Mouse (Mus musculus) layer of hippocampus, adult 18-20 months (tissue): ENCODE data around the gene Rbm45. TPM values are rescaled to one million over a fixed set of nuclear protein-coding genes. Genes with fewer than 3 reads are reported as not detected.

Experiments used
- DNase-seq, 2 experiments: peaks; one replicate each; pipeline ENCODE4 v3.0.0; 2022; ENCODE audit warnings: low spot score in 2 of 2
- long read RNA-seq: library from polyadenylated mRNA; stranded (forward); transcript quantifications from one replicate; pipeline ENCODE4 v2.0.0, GENCODE M21; 2021
- total RNA-seq, 2 experiments: library from RNA; stranded (reverse); gene quantifications; 2 replicates each; pipeline ENCODE4 v1.2.3; 2021

Gene Rbm45
- total RNA-seq = 10 to 100 TPM; 42.5 to 45.6 TPM
- long read RNA-seq, transcript Rbm45-201 (10 exons, 1,898 nt) = major isoform, 12 of 15 reads
- long read RNA-seq, partial matches to known transcripts = 0 of 15 reads
- long read RNA-seq, other reads (novel, unspliced or antisense) = 3 of 15 reads

DNA sequence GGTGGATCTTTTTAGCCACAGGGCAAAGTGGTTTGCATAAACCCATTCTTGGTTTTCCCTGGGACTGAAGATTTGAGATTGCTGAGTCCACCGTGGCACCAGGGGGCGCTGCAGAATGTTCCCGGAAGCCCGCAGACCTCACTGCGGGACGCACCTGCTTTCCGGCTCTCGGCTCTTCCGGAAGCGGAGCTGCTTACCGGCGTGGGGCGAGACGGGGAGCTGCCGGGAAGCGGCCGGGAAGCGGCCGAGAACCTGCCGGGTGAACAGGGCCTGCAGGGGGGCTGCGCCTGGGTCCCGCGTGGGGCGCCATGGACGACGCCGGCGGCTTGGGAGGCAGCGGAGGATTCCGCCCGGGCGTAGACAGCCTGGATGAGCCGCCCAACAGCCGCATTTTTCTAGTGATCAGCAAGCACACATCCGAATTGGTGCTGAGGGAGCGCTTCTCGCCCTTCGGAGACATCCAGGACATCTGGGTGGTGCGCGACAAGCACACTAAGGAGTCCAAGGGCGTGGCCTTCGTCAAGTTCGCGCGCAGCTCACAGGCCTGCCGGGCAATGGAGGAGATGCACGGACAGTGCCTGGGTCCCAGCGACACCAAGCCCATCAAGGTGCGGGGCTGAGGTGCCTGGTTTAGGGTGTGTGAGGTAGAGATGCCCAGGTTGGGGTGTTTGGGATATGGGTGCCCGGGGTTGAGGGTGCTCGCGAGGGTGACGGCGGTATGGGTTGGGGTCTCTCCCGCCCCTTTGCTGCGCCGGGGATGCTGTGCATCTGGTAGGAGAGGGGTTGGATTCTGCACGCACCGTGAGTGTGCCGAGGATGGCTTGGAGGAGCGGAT is at the start of gene Rbm45:
Rbm45 (plus strand) TSS at position 164 of the 835 bp plus-strand sequence.
- peak; percentile 79 to 91 for DNase-seq

DNA sequence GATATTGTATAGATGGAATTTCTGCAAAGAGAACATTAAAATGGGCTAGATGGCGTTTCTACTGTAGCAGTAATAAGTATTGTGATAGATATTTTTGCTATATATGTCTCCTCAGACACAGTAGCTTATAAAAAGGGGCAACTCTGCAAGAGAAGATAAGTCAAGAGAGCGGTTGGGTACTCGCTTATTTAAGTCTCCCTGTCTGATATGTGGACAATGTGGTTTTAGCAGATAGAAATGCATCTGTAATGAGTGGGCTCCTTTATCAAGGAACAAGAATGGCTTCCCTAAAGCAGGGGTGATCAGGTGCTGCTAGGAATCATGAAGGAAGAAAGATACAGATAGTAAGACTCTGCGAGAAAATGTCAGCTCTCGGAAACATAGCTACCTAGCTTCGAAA is 49.4 kb upstream of the Rbm45 start:
- no peak for DNase-seq

DNA sequence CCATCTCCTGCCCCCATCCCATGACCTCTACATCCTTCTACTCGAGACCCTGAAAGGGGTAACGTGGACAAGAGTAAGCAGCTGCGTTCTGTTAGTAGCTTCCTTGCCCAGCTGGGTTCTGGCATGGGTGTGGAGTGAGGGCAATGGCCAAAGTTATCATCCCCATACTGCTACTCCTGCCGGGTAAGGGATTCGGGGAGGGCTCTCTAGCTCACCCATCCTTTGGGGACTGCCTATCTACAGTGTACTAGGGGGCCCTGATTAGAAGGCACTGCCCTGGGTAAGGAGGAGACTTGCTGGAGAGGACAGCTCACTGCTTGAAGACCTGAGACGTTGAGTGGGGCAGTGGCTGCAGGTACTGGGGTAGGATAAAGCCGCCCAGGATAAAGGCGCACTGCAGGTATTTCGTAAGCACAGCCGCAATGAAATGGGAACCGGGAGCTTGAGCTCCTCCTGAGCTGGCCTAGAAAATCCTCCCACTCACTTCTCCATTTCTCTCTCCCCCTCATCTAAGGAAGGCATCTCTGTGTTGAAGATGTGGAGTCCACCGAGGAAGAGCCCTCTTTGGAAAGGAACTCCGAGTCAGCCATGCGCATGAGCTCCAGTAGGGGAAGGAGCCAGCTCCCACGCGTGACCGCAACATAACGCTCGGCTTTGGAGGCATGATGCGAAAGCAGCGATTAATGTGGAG is 46.5 kb upstream of the Rbm45 start:
- DNase-seq = no peak

DNA sequence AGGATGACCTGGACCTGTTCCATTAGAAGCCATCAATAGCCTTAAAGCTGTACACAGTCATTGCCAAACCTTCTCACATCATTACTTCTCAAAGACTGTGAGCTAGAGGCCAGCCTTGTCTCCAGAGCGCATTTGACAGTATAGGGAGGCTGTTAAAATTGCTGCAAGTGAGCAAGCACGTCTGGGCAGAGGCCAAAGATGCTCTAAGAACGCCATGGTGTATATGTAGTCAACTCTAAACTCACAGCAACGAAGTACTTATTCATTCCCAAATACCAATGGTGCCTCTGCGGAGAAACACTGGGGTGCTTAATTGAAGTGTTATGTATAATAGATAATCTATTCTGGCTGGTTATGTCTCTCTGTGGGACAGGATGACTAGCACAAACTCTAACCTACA is 45.3 kb upstream of the Rbm45 start:
- DNase-seq = no peak

DNA sequence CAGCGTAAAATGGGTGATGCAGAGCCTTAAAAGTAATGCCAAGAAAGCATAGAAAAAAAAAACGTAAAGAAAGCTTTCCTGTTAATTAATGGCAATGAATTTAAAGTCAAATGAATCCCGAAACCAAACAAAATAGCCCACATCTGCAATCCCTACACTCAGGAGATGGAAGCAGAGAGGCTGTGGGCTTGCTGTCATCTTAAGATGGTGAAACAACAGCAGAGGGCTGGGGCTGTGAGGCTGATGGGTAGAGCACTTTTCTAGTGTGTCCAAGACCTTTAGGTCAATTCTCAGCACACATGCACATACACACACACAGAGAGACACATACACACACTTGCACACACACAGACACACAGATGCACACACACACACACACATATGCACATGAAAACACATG is 43.6 kb upstream of the Rbm45 start:
- no peak for DNase-seq

DNA sequence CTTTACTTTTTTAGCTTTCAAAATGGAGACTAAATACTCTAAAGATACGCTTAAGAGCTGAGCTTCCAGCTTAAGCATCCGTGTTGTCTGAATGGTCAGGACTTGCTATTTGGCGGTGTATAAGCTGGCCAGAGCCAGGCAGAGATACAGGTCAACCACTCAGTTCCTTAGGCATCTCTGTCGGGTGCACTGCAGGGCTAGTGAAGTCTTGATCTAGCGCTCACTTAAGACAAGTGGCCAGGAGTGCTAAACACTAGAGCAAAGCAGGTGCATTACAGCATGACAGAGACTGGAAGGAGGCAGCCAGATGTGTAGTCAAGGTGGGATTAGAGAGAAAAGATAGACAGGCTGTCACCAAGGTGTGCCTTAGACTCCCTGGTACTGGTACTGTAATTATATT is 39.7 kb upstream of the Rbm45 start:
- DNase-seq = no peak

DNA sequence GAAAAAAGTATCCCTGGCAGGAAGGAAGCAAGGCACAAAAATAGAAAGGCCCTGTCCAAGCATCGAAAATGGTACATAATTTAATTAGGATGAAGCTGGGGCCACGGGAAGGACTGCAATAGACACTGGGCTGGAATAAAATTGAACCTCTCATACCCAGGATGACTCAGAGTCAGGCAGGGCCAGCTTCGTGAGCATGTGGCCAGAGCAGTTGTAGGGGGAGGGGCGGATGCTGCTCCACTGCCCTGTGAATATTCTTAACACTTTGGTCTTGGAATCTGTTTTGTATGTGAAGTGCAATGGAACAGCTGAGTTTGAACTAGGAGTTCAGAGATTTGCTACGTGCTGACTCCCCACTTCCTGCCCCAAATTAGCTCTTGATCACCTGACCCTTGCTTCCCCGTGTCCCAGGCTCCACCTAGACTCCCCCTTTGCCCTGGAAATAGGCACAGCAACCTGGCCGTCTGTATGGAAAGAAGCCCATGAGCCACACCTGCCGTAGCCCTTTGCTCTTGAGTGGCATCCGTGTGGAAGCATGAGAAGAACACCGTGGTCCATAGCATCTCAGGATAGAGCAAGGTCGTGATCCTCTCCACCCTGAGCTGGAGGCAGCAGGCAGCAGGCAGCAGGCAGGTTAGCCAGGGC is 37.5 kb upstream of the Rbm45 start:
- no peak for DNase-seq

DNA sequence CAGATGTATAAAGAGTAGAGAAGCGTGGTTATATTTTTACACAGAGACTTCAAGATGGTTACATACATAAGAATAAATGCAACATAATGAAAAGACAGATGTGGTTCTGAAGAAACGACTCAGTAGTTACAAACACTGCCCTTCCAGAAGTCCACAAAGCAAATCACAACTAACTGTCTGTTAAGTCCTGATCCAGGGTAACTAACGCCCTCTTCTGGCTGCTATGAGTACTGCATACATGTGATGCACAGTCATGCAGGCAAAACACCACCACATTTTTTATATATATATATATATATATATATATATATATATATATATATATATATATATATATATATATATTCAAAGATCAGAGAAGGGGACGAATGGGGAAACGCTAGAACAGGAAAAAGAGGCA is 35.2 kb upstream of the Rbm45 start:
- DNase-seq = no peak

DNA sequence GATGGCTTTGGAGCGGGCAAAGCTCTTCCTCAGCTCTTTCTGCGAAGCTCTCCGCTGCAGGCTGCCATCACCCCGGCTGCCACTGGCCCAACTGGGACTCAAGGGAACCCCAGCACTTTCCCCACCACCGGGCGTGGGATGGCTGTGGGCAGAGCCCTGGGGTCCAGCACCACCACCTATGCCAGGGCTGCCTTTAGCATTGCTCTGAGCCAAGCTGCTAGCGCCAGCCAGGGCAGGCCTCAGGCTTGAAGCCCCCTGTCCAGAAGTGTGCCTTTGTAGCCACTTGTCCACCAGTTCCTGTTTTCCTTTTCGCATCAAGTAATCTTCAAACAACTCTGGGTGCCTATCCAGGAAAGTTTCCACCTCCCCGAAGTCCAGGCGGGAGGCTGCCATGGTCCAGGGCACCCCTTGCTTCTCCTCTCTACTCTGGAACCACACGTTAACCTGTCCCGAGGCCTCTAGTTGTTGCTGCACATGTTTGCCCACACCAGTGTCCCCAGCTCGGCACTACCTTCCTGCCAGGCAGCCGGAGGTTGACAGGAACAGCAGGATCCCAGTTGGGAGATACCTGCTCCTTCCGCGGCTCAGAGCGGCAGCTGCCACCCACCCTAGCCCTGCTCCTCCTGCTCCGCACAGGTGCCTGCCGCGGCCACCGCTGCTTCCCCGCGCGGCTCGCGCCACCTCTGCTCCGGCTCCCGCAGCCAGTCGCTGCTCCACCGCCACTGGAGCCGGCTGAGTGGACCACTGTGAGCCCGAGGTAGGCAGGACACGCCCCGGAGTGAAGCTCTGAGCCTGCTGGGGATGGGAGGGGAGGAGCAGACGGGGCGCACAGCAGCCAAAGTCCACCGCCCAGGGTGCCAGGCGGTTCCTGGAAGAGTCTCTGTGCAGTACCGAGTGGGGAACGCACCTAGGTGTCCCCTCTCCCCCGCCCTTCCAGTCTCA is 31.3 kb upstream of the Rbm45 start, which contains the start of gene Pde11a:
Pde11a (minus strand) TSS at position 560 of the 942 bp plus-strand sequence.
- no peak for DNase-seq

DNA sequence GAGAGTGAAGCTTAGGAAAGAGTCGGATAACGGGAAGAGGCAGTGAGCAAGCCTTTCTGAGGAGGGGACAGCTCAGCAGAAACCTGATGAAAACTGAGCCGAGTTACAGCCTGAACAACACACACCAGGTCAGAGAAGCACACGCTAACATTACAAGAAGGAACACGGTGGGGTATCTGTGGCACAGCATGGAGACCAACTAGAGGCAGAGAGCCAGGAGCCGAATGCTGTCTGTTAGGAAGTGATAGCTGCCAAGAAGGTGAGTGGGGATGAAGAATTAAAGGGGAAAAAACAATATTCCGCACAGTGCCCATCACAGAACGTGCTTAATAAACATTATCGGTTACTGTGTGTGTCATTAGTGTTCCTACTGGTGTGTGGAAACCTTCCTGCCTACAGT is 27.6 kb upstream of the Rbm45 start:
- no peak for DNase-seq

DNA sequence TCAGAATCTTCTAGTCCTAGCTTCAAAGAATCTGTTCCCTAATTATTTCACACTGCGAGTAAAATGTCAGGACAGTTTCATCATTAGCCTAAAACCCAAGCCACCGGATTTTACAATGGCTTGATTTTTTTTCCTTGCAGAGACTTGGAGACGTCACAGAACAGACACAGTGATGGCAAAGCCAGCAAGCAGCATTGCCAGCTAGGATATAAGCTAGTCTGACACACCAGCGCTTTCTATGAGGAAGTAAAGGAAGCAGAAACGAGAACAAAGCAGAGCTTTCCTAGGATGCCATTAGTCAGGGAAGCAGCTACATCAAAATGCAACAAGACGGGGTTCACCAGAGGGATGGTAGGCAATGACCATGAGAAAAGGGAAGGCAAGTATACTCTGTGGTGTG is 21.9 kb upstream of the Rbm45 start:
- DNase-seq = no peak

DNA sequence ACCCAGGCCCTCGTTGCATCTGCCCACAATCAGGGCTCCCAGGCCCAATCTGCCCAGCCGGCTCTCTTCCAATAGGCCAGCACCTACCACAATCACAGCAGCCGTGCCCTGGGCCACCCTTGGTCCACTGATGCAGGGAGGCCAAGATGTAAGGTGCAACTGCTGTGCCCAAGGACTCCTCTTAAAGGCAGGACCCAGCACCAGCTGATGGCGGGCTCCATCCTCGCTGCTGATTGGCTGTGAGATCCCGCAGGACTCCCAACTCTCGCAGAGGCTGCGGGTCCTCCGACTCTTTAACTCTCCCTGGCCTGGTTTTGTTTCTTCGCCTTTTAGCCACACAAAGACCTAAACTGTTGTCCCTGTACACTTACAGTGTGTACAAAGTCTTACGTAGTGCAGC is 9.6 kb upstream of the Rbm45 start, which contains the start of gene Cyct:
Cyct (minus strand) TSS at position 225 of the 400 bp plus-strand sequence.
- DNase-seq = no peak

DNA sequence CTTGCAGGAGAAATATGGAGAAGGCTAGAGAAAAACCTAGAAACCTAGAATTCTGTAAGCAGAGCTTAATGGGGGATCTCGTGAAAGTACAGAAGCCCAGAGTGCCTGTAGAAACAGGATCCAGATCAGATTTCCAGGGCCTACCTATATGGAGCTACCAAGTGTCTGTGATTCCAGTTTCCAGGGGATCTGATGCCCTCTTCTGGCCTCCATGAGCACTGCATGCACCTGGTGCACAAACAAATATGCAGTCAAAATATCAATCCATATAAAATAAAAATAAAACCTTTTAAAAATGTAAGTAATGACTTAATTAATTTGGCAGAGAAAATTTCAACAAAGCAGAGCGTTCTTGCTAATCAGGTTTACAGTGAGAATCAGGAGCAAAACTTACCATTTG is 7.7 kb upstream of the Rbm45 start:
- peak in 1 of 2 experiments; percentile 28 for DNase-seq

DNA sequence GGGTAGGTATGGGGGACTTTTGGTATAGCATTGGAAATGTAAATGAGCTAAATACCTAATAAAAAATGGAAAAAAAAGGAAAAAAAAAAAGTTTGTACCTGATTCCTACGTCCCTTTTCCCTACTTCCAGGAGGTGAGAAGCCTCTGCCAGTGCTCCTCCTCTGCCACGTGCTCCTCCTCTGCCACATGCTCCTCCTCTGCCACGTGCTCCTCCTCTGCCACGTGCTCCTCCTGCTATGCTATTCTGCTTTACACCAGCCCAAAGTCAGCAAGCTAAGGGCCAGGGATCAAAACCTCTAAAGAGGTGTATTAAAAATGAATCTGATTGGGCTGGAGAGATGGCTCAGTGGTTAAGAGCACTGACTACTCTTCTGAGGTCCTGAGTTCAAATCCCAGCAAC is 4.0 kb upstream of the Rbm45 start:
- no peak for DNase-seq

DNA sequence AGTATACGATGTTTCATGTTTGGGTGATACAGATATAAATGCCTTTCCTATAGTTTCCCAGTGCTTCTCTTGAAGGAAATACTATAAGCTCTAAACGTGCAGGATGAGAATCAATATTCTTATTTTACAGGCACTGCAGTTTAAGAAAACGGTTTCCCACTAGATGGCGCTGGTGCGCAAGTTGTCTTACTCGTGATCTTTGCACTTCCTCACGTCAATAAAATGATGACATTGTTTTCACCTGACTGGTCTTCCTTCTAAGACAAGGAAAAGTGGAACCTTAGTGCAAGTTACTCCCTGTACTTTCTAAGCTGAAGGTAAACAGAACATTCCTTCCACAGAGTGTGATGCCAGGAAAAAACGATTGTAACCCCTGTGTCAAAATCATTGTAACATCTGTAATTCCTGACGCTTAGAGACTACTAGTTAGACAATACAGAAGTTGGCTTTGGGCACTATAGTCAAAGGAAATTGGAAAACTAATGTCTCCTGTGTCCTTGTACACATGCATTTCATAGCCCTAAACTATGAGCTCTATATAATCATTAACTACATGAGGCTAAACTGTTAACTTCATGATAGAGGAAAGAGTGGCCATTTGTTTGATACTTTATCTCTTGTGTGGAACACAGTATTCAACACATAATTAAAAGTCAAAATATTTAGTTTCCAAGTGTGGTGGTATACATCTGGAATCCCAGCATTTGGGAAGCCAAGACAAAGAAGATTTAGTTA is 2.4 kb upstream of the Rbm45 start:
- DNase-seq = peak; percentile 62 to 89

DNA sequence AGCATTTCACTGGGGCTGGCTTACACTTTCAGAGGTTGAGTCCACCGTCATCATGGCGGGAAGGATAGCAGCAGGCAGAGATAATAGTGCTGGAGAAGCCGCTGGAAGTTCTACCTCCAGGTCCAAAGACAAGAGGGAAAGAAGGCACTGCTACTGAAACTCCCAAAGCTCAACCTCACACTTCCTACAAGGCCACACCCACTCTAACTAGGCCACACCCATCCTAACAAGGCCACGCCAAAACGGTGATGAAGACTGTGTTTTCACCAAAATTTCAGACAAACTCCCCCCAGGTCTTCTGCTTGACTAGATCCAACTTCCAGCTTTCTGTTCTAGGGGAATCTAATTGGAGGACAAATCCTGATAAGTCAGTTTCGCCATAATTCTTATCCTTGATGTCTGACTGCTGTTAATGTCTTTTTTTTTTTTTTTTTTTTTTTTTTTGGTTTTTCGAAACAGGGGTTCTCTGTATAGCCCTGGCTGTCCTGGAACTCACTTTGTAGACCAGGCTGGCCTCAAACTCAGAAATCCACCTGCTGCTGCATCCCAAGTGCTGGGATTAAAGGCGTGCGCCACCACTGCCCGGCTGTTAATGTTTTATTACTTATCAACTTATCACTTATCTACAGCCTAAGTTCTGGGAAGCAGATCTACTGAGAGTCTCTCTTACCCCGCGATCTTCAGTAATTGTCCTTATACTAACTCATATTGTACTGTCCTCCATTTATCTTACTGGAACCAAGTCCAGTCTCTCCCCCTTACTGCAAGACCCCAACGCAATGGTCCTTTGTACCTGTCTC is 723 bp upstream of the Rbm45 start:
- DNase-seq = no peak

DNA sequence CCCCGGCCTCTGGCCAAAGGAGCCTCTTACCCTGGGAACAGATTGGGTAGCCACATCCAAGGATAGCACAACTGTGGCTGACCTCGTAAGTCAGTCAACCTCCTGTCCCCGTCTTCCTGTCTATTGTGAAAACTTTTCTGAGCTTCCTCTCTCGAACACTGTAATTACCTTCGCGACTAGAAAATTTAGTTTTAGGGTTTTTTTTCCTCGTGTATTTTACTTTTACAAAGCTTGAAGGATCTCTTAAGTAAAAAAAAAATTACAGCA is 805 bp downstream of the Rbm45 start:
- no peak for DNase-seq

DNA sequence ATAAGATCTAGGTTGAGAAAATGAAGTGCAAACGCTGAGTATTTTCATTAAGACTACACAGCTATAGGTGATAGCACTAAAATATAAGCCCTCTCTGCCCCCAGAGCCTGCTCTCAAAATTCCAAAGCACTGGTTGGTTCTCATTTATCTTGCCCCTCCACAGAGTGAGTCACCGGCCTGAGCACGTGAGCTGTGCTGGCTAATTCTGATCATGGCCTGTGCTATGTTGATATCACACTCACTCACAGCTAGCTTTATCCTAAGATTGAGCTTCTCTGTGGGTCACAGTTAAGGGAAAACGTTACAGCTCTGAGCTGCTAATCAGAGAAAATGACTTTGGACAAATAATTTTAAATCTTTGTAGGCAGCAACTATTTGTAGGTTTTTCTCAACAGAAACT is 2.5 kb downstream of the Rbm45 start:
- no peak for DNase-seq

DNA sequence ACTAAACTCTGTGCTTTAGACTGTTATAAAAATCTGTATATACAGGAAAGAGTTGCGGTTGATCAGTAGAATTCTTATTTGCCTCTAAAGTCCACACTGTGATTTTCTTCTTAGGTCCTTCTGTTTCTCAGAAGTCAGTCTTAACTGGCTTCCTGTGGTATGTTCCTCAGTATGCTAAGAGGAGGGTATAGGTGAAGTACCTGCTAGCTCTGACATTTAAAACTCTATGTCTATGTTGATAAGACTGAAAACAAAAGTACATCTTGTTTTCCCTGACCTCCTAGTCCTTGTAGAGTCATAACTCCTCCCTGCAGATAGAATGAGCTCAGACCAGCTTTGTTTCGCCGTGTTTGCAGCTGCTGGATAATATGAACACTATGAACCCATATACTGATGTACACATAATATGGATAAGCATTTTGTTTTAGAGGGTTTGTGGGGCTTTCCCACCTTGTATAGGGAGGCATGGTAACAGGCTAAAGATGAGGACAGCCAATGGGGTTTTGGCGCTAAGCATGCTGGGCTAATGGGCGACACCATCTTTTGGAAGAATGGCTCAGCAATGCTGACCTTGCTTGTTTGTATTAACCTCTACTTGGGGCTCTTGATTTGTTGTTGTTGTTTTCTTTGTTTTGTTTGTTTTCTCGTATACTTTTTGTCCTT is 4.9 kb downstream of the Rbm45 start:
- DNase-seq = no peak
